Mouse (Mus musculus) spleen, embryonic (tissue): Measurements from ENCODE around the gene Ralb.

Source experiments
- CTCF ChIA-PET: fragments of 350-600 bp; sonication (Branson Sonifier 250); formaldehyde crosslinking; loops from one replicate; lab custom pipeline; 2022; lab: Charles Lee

Gene Ralb

DNA sequence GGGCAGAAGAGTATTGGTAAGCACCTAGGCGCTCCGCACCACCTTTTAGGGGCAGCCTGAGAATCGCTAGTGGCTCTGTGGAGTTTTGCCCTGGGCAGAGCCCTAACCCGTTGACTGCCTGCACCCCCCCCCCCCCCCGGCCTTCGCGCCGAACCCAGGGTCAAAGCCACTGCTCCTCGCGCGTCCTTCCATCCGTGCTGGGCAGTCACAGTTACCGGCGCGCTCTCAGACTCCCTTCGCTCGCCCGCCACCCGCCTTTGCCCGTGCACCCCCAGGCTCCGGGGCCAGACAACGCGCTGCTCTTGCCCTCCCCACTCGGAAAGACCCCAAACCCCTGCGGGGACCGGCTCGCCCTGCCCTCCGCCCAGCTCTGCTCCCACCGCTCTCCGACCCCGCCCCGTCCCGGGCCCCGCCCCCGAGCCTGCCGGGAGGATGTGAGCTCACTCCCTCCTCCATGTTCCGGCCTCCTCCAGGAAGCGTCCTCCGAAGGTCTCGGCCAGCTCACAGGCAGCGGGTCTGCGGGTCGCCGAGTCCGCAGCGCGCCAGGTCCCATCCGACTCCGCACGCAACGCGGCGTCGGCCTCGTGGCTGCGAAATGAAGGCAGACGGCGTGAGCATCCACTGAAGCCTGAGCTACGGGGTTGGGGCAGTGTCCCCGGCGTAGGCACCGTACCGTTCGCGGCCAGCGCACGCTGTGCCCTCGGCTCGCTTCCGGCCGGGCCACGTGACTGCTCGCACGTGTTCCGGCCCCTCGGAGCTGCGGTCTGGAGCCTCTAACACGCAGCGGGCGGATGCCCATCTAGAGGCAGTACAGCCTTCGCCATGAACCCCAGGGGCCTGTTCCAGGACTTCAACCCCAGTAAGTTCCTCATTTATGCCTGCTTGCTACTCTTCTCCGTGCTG is 21.3 kb upstream of the Ralb start, which contains the start of gene Tmem185b:
Tmem185b (plus strand) TSS at position 472 of the 903 bp plus-strand sequence.
- CTCF ChIA-PET, result interaction anchor here (1.1 kb wide), 1 partner anchor 8 kb away, joined by 10 read pairs; no protein-coding TSS in a partner anchor

DNA sequence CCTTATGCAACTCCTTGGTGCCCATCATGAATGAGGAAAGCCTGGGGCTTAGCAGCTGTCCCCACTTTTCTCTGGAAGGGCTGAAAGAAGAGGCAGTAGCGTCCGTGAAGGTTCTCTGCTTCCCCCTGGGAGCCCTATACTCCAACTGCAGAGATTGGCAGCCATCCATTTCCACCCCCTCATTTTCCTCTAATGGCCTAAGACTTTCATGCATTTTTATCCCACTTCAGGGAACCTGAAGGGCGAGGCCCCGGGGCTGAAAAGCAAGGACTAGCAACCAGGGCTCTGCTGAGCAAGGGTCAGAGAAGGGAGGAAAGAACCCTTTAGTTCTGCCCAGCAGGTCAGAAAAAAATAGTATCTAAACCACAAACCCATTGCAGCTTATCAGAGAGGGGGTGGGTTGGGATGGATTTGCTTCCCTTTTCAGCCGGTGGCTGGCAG is 20.4 kb upstream of the Ralb start:
- CTCF ChIA-PET, result interaction anchor here (1.1 kb wide), 1 partner anchor 9 kb away, joined by 10 read pairs; no protein-coding TSS in a partner anchor

DNA sequence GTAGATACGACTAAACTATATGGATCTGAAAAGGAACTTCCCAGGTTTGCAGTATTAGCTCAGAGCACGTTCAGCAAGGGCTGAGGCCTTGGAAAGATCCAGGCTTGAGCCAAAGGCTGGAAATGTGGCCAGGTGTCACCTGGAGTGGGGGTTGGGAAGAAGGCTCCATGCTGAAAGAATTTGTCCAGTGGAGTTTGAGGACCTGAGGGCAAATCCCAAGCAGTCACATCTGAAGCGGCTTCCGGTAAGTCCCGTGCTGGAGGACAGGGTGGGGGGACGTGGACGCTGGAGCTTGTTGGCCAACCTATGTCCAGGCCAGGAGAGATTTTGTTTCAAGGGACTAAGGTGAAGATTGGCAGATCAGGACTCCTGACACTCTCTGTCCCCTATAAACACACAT is 19.2 kb upstream of the Ralb start:
- CTCF ChIA-PET, result no interaction called here

DNA sequence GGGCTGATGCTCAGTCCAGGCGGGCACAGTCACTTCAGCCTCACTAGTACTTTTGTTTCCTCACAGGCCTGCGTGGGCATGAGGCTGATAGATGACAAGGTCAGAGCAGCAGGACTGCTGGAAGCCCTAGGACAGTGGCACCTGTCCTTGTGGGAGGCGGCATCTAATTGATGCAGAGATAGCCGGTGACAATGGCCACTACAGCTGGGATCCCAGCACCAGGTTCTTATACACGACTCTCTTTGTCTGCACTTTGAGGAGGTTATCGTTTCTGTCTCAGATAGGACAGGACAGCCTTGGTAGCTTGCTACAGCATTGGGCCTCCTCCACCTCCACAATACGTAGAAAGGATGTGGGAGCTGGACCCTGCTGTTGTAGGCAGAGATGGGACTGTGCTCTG is 18.8 kb upstream of the Ralb start:
- CTCF ChIA-PET, result no interaction called here

DNA sequence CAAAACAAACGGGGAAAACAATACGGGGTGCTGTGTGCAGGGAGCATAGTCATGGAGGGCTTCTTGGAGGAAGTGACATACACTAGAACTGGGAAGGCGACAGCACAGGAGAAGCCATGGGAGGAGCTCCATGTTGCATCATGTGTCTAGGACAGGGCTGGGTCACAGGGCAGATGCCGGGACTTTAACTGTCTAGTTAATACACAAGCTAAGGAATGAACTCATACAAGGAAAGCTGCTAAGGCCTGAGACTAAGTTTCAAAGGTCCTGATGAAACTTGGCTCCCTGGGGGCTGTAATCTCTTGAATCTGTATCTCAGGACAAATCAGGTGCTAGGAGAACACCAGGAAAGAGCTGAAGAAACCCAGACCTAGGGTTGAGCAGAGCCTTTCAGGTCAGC is 18.1 kb upstream of the Ralb start:
- CTCF ChIA-PET, result no interaction called here

DNA sequence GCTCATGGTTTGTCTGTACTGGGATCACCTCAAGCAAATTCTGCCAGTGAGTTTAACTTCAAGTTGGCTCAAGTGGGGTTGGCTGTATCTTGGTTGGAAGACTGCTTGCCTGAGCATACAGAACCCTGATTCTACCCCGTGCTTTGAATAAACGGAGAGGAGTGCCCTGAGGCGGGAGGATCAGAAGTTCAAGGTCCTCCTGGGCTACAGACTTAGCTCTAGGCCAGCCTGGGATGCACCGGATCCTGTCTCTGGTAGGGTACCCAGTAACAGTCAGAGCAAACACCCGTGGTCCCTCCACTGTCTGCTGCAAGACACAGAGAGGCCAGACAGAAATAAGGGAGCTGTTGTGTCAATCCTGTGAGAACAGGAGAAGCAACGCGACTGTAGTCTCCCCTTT is 17.1 kb upstream of the Ralb start:
- CTCF ChIA-PET, result no interaction called here

DNA sequence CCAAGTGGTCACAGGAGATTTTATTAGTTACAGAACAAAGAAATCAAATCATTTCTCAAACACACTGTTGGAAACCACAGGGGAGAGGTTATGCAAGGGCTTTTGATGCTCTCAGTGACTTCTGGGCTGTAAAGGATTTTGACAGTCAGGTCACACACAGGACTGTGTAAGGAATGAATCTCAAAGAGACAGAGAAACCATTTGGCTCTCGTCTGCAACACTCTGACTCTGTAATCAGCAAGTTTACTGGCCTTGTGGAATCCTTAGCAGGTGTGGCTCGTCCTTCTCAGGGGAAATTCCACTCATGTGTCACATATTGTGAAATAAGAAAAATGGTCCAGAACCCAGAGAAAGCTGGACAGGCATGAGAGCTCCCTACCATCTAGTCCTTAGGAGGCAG is 16.4 kb upstream of the Ralb start:
- CTCF ChIA-PET, result no interaction called here

DNA sequence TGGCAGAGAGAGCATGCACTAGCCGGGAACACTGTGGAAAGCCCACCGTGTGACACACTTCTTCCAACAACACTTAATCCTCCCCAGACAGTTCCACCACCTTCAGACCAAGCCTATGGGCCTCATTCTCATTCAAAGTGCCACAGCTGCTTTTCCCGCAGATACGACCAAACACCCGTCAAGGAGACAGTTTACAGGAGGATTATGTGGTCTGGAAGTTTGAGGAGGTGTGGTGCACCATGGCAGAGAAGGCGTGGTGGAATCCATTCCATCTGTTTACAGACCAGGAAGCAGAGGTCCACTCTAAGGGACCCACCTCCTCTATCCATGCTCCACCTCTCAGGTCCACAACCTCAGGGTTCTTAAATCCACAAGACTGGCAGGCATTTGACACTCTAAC is 14.7 kb upstream of the Ralb start:
- CTCF ChIA-PET, result no interaction called here

DNA sequence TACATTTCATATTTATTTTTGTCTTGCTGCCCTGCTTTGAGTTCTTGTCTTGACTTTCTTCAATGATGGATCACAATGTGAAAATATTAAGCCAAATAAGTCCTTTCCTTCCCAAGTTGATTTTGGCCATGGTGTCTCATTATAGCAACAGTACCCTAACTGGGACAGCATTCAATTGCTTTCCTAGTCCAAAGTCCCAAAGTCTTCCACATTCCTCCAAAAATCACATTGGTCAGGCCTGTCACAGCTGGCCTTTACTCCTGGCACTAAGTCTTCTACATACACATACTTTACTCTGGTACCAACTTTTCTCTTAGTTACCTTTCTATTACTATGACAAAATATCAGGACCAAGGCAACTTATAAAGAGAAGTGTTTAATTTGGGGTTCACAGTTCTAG is 14.2 kb upstream of the Ralb start:
- CTCF ChIA-PET, result no interaction called here

DNA sequence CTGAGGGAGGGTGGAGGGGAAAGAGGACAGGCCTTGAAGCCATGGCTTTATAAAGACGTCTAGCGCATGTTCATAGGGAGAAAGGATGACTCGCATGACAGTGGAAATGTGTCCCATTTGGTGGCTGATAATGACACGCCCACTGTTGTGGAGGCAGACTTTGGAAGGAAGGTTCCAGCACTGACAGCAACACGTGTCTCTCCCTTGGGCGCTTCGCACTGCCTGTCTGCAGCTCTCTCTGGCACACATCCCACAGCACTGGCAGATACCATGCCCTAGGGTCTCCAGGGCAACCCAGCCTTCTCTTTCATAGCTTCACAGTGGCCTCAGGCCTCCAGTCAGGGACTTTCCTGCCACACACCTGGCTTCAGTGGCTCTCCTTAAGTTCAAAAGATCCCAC is 13.5 kb upstream of the Ralb start:
- CTCF ChIA-PET, result interaction anchor here (0.6 kb wide), 1 partner anchor 298 kb away, joined by 5 read pairs; no protein-coding TSS in a partner anchor

DNA sequence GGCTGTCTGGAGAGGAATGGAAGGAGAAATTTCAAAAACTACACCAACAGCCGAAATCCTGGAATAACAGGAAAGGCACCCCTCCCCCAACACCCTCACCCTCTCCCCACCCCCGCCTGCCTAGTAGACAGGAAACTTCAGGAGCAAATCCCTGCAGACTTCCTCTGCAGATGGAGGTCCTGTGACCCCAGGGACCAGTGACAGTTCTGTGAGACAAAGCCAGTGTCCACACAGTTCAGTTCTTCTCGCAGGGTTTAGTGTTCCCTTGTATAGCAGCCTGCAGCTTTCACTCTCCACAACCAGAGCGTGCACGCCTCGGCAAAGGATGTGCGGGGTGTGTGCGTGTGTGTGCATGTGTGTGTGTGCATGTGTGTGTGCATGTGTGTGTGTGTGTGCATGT is 6.3 kb upstream of the Ralb start:
- CTCF ChIA-PET, result no interaction called here

DNA sequence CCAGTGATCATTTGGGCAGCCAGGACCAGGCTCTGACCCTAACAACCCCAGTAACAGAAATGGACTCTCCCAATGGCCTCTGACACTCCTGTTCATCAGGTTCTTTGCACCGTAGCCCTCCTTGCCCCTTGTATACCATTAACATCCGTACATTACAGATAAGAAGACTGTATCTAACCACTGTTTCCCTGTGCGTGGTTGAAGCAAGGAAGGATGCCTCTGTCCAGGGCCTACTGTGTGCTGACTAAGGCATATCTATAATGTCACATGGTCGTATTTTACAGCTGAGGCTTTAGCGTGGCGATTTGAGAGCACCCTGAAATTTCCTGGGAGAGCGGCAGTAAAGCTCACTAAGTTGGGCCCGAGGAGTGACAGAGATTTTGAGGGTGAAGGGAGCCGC is 5.8 kb upstream of the Ralb start:
- CTCF ChIA-PET, result no interaction called here

DNA sequence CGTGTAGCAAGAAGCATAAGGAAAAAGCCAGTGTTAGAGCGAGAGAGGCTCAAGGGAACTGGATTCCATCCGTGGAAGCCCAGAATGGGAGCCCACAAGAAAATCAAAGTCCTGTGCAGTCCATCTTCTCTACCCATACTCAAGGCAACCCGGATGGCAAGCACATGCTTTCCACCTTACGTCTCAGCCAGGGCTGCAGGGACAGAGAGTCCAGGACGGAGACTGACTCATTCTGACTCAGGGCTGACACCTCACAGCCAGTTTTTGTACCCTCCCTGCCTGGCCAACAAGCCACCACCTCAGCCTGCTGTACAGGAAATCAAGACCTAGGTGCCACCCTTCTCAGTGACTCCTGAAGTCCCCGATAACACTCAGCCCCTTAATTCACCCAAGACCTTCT is 4.9 kb upstream of the Ralb start:
- CTCF ChIA-PET, result no interaction called here

DNA sequence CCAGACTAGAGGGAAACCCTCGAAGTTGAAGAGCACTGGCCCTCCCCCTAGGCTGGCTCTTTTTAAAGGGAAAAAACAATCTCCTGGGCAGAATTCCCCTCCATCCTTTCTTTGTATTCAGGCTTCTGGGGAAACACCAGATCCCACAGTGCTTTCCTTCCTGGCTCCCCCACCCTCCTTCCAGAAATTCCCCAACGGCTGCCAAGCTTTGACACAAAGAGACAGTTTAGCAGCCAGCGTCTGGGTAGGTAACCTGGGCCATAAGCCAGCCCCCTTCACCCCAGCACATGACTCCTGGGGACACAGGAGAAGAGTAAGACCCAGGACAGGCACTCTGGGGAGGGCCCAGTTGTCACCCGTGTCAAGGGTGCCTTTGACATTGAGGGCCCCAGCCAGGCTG is 4.0 kb upstream of the Ralb start:
- CTCF ChIA-PET, result no interaction called here

DNA sequence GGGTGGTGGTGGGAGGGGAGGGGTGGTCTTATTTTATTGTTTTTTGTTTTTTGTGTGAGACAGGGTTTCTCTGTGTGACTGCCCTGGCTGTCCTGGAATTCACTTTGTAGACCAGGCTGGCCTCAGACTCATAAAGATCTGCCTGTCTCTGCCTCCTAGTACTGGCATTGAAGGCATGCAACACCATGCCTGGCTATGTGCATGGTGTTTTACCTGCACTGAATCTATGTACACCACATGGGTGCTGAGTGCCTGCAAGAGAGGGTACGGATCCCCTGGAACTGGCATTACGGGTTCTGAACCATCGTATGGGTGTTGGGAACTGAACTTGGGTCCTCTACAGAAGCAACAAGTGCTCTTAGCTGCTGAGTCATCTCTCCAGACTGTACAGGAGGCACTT is 1.4 kb upstream of the Ralb start:
- CTCF ChIA-PET, result no interaction called here

DNA sequence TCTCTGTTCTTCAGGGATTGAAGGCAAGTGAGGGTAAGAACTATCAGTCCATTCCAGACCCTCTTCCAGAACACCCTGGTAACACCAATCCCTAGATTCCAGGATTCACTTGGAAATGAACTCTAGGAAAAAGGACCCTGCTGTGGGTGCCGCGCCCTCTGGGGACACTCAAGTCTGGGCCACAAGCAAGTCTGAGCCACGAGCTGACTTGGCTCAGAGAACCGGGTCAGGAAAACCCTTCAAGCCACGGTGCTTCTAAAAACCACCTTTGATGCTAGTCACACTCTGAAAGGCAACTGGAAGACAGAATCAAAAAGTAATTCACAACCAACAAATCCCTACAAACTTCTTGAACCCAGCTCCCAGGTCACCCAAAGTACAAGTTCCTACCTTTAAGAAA is 786 bp downstream of the Ralb start:
- CTCF ChIA-PET, result no interaction called here

DNA sequence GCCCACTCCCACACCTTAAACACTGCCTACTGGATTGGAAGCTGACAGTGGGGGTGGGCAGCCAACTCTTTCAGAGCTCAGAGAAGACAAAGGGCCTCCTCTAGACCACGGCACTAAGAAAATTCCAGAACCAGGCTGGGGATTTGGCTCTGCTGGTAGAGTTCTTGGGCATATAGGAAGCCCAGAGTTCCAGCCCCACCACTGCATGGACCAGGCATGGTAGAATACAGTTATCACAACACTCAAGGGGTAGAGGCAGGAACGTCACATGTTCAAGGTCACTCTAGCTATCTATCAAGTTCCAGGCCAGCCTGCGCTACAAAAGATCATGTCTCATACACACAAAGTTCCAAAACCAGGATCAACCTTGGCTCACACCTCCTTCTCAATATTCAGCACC is 1.4 kb downstream of the Ralb start:
- CTCF ChIA-PET, result no interaction called here

DNA sequence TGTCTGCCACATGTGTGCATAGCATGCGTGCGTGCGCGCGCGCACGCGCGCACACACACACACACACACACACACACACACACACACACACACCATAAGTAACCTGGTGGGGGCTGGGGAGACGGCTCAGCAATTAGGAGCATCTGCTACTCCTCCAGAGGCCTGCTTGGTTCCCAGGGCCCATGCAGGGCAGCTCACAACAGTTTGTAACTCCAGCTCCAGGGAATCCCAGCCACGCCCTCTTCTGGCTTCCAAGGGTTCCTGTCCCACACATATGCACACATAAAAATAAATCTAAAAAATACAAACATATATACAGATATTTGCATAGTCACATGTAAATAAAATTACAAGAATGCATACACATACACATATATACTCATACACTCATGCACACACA is 1.9 kb downstream of the Ralb start:
- CTCF ChIA-PET, result interaction anchor here (0.7 kb wide), 1 partner anchor 1972 kb away, joined by 5 read pairs; no protein-coding TSS in a partner anchor

DNA sequence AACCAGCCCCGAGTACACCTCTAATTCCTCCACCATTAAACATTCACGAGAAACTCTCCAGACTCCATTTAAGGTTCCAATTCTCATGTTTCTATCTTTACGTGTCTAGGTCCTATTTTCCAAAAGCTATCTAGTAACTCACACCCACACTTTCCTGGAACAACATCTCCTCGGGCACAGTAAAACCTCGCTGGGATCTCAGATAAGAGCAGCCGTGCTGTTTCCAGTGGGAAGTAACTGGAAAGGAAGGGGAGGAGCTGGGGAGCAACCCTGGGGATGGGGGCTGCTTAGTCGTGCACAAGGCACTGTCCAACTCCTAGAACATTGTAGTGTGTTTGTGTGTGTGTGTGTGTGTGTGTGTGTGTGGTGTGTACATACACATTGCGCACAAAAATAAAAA is 2.7 kb downstream of the Ralb start:
- CTCF ChIA-PET, result interaction anchor here (0.6 to 0.7 kb wide), 3 partner anchors 44 to 1973 kb away, joined by 3 to 6 read pairs (median 5); no protein-coding TSS in a partner anchor

DNA sequence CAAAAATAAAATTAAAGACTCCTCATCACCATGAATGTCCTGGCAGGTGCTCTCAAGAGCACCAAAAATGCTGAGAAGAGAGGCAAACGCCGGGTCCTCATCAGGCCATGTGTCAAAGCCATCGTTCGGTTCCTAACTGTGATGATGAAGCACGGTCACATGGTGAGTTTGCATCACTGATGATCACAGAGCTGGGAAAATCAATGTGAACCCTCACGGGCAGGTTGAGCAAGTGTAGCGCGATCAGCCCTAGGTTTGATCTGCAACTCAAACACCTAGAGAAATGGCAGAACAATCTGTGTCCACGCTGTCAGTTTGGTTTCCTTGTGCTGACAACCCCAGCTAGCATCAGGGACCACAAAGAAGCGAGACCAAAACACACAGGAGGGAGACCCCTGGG is 5.1 kb downstream of the Ralb start:
- CTCF ChIA-PET, result no interaction called here

DNA sequence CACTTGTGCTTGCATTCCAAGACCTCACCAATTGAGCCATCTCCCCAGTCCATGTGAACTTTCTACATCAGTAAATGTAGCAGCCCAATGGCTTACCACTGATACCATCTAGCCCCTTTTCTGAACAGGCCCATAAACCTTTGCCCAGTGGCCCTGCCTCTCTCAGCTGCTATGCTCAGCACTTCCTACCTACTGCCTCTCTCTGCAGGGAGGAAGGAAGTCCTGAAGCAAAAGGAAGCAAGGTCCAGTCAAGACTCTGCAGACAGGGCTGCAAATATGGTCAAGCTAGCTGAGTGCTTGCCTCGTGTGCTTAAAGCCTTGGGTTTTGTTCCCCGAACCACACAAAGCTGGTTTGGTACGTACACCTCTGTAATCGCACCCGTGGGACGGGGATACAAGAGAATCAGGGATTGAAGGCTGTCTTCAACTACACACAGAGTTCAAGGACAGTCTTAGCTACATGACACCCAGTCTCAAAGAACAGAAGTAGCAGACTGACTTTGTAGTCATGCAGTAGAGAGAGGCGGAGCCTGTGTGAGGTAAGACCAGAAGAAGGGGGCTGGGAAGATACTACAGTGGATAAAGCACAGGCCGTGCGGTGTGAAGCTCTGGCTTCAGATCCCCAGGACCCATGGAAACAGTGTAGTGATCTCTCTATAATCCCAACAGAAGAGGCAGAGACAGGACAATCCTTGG is 5.9 kb downstream of the Ralb start:
- CTCF ChIA-PET, result no interaction called here

DNA sequence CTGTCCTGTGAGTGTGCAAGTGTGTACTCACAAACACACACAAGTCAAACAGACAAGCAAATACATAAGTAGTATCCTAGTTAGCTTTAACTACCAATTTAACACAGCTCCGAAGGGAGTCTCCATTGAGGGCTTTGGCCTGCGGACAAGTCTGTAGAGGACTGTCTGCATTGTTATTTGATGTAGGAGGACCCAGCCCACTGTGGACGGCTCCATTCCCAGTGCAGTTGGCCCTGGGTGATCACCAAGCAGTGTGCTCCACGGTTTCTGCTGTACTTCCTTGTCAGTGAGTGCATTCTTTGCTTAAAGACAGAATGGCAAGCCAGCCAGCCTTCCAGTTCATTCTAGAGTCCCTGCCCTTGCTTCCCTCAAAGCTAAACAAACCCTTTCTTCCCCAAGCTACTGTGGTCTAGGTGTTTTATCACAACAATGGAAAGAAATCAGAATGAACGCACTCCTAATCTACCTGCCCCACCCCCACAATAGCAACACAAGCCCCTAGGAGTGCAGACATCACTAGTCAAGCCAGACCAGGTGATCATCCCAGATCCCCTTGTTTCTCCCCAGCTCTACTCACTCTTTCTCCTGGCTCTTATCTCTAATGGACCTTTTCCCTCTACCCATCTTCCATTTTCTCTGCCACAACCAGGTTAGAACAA is 7.1 kb downstream of the Ralb start:
- CTCF ChIA-PET, result no interaction called here
